Comparison of ENCODE assay signal across 10 mouse cellular contexts in the genomic region with DNA sequence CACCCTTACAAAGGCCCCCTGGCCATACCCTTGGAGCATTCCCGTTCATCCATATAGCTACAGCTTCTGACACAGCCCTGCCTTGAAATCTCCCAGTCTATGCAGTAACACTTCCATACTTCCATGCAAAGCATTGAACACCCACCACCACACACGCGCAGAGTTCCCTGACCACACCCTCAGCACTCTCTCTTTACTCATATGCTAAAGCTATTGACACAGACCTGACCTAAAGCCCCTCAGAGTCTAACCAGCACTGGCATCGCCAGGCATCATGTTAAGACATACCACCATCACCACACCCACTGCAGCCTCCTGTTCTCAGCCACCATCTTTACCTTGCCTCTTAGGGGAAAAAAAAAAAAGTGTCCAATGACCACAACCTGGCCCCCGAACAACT. TPM values are rescaled to one million over a fixed set of nuclear protein-coding genes. Genes with fewer than 3 reads are reported as not detected.
DNase-seq lines count a peak whose midpoint lies in the region; ATAC-seq lines count a peak whose summit lies in the region.
"Had no signal": no experiment of that assay in that cellular context is flagged by ENCODE, and none has a peak within 500 bp of the region (broad histone marks: within the 10 kb centered on the region; RNA-seq: fewer than 3 reads in every experiment).

No protein-coding gene starts in this region.

- H3K9ac ChIP-seq in heart, embryonic 15.5 days, result no peak overlapping the region
- peak overlapping the region; percentile 61 for H3K9ac ChIP-seq in midbrain, embryonic 12.5 days (replicated peaks)

- peak overlapping the region; percentile 42; the same call in 1 of the 2 replicates for H3K4me3 ChIP-seq in heart, embryonic 15.5 days
- H3K4me3 ChIP-seq in brown adipose tissue, adult 24 weeks (ENCODE audit: insufficient read depth, low read depth, low read length), result peak overlapping the region; percentile 59
- H3K4me3 ChIP-seq in midbrain, embryonic 12.5 days, result peak overlapping the region; percentile 45

- H3K27ac ChIP-seq in heart, embryonic 15.5 days, result no peak overlapping the region
- no peak overlapping the region for H3K27ac ChIP-seq in brown adipose tissue, adult 24 weeks (replicated peaks; ENCODE audit: low read depth, low read length)
- H3K27ac ChIP-seq in midbrain, embryonic 12.5 days (replicated peaks), result peak overlapping the region; percentile 80

- no peak overlapping the region for H3K4me2 ChIP-seq in heart, embryonic 15.5 days
- H3K4me2 ChIP-seq in midbrain, embryonic 12.5 days (replicated peaks), result peak overlapping the region; percentile 64

- H3K27me3 ChIP-seq in heart, embryonic 15.5 days, result peaks cover 12% of the 10 kb centered on the region; the same call in 1 of the 2 replicates
- peaks cover 26% of the 10 kb centered on the region for H3K27me3 ChIP-seq in midbrain, embryonic 12.5 days

- peaks cover 46% of the 10 kb centered on the region for H3K4me1 ChIP-seq in heart, embryonic 15.5 days (replicated peaks)
- peaks cover 26% of the 10 kb centered on the region for H3K4me1 ChIP-seq in brown adipose tissue, adult 24 weeks (ENCODE audit: control insufficient read depth, insufficient read depth, insufficient read length, low read length)
- peaks cover 54% of the 10 kb centered on the region for H3K4me1 ChIP-seq in midbrain, embryonic 12.5 days

- H3K9me3 ChIP-seq in heart, embryonic 15.5 days (replicated peaks), result no peaks in the 10 kb centered on the region
- H3K9me3 ChIP-seq in midbrain, embryonic 12.5 days, result no peaks in the 10 kb centered on the region

- intact Hi-C loops in heart, postnatal 14 days (cut with DNase I), result no loop called here

- WGBS in heart, embryonic 15.5 days, result 80% methylated on average over 5 of the region's 5 CpGs
- WGBS in midbrain, embryonic 12.5 days, result 72% methylated on average over 5 of the region's 5 CpGs

- no peak for ATAC-seq in heart, embryonic 15.5 days (replicated peaks; ENCODE audit: insufficient number of reproducible peaks, insufficient read depth, low FRiP score, low read depth)
- ATAC-seq in granulocyte monocyte progenitor cell, adult 5-6 weeks (replicated peaks; ENCODE audit: poor library complexity, severe bottlenecking), result peak; percentile 21
- no peak for ATAC-seq in midbrain, embryonic 12.5 days (ENCODE audit: low FRiP score, low read depth)

- DNase-seq in heart, postnatal 14 days, result no peak
- DNase-seq in layer of hippocampus, postnatal 36 days, result no peak
- no peak for DNase-seq in layer of hippocampus, postnatal 10 days (ENCODE audit: low spot score in 2 of 2)
- DNase-seq in left cerebral cortex, adult 11 months (ENCODE audit: low spot score), result no peak
- DNase-seq: kidney, adult 11 months had no signal

- no peaks in the 10 kb centered on the region for H3K36me3 ChIP-seq in heart, embryonic 15.5 days
- H3K36me3 ChIP-seq in midbrain, embryonic 12.5 days, result peaks cover 18% of the 10 kb centered on the region

RNA-seq across cellular contexts. Expression of gene Tppp3, which starts 1.1 kb away (rescaled TPM):
- polyA plus RNA-seq in heart, embryonic 15.5 days (2015; fragmentation: Nextera tagmentation; extraction: Ambion mirVana), result 27.5 and 39.8 TPM in 2 replicates
- 10 to 100 TPM; 47.7 to 50.1 TPM for total RNA-seq in heart, postnatal 14 days (2021)
- 29.6 and 45.2 TPM in 2 replicates for polyA plus RNA-seq in brown adipose tissue, adult 24 weeks (2012; ENCODE audit: insufficient read depth, insufficient read length, missing spikeins)
- total RNA-seq in granulocyte monocyte progenitor cell, adult 5-6 weeks (2014; fragmentation: Nextera tagmentation), result not detected in 2 replicates
- not detected in 2 replicates for total RNA-seq in granulocyte monocyte progenitor cell, adult 5-6 weeks (2017)
- polyA plus RNA-seq in midbrain, embryonic 12.5 days (2016; fragmentation: Nextera tagmentation; extraction: Ambion mirVana), result 86.8 and 94.2 TPM in 2 replicates
- total RNA-seq in layer of hippocampus, postnatal 36 days (2021), result 10 to 100 TPM; 31.9 TPM
- total RNA-seq in layer of hippocampus, postnatal 10 days (2021), result 10 to 100 TPM; 34.5 to 40.0 TPM

RNA-seq across cellular contexts. Expression of gene Zdhhc1, which starts 26.4 kb away (rescaled TPM):
- polyA plus RNA-seq in heart, embryonic 15.5 days (2015; fragmentation: Nextera tagmentation; extraction: Ambion mirVana), result 23.2 and 30.7 TPM in 2 replicates
- total RNA-seq in heart, postnatal 14 days (2021), result 10 to 100 TPM; 14.9 to 16.3 TPM
- polyA plus RNA-seq in brown adipose tissue, adult 24 weeks (2012; ENCODE audit: insufficient read depth, insufficient read length, missing spikeins), result 8.7 and 10.2 TPM in 2 replicates
- 1.8 and 10.4 TPM in 2 replicates for total RNA-seq in granulocyte monocyte progenitor cell, adult 5-6 weeks (2014; fragmentation: Nextera tagmentation)
- 3.6 and 4.6 TPM in 2 replicates for total RNA-seq in granulocyte monocyte progenitor cell, adult 5-6 weeks (2017)
- 29.9 and 30.9 TPM in 2 replicates for polyA plus RNA-seq in midbrain, embryonic 12.5 days (2016; fragmentation: Nextera tagmentation; extraction: Ambion mirVana)
- total RNA-seq in layer of hippocampus, postnatal 36 days (2021), result 10 to 100 TPM; 32.8 to 37.6 TPM
- total RNA-seq in layer of hippocampus, postnatal 10 days (2021), result 10 to 100 TPM; 17.5 to 20.4 TPM

RNA-seq across cellular contexts. Expression of gene Hsd11b2, which starts 48.3 kb away (rescaled TPM):
- polyA plus RNA-seq in heart, embryonic 15.5 days (2015; fragmentation: Nextera tagmentation; extraction: Ambion mirVana), result 0.15 and 0.58 TPM in 2 replicates
- total RNA-seq in heart, postnatal 14 days (2021), result 1 to 10 TPM in 1 of 2 experiments, under 1 TPM in 1; 0.53 to 1.0 TPM
- polyA plus RNA-seq in brown adipose tissue, adult 24 weeks (2012; ENCODE audit: insufficient read depth, insufficient read length, missing spikeins), result not detected in 2 replicates
- not detected in 2 replicates for total RNA-seq in granulocyte monocyte progenitor cell, adult 5-6 weeks (2014; fragmentation: Nextera tagmentation)
- not detected in 2 replicates for total RNA-seq in granulocyte monocyte progenitor cell, adult 5-6 weeks (2017)
- polyA plus RNA-seq in midbrain, embryonic 12.5 days (2016; fragmentation: Nextera tagmentation; extraction: Ambion mirVana), result 20.1 and 23.5 TPM in 2 replicates
- not detected for total RNA-seq in layer of hippocampus, postnatal 36 days (2021)
- under 1 TPM in 1 of 2 experiments, not detected in 1; 0.18 TPM for total RNA-seq in layer of hippocampus, postnatal 10 days (2021)
- total RNA-seq: liver, adult 2 months had no signal

RNA-seq across cellular contexts. Expression of gene Lrrc36, which starts 56.9 kb away (rescaled TPM):
- polyA plus RNA-seq in heart, embryonic 15.5 days (2015; fragmentation: Nextera tagmentation; extraction: Ambion mirVana), result 0.08 and 0.19 TPM in 2 replicates
- under 1 TPM; 0.68 to 0.86 TPM for total RNA-seq in heart, postnatal 14 days (2021)
- polyA plus RNA-seq in brown adipose tissue, adult 24 weeks (2012; ENCODE audit: insufficient read depth, insufficient read length, missing spikeins), result 0.88 and 1.0 TPM in 2 replicates
- 0.36 TPM in 1 of 2 replicates, not detected in the other for total RNA-seq in granulocyte monocyte progenitor cell, adult 5-6 weeks (2014; fragmentation: Nextera tagmentation)
- total RNA-seq in granulocyte monocyte progenitor cell, adult 5-6 weeks (2017), result not detected in 2 replicates
- 3.4 and 3.6 TPM in 2 replicates for polyA plus RNA-seq in midbrain, embryonic 12.5 days (2016; fragmentation: Nextera tagmentation; extraction: Ambion mirVana)
- under 1 TPM; 0.27 to 0.81 TPM for total RNA-seq in layer of hippocampus, postnatal 36 days (2021)
- total RNA-seq in layer of hippocampus, postnatal 10 days (2021), result 1 to 10 TPM in 1 of 2 experiments, under 1 TPM in 1; 0.98 to 1.4 TPM
- total RNA-seq: liver, adult 2 months had no signal
- polyA plus RNA-seq: liver, adult 2 months had no signal

RNA-seq across cellular contexts. Expression of gene Kctd19, which starts 57.0 kb away (rescaled TPM):
- polyA plus RNA-seq in heart, embryonic 15.5 days (2015; fragmentation: Nextera tagmentation; extraction: Ambion mirVana), result 0.09 and 0.11 TPM in 2 replicates
- total RNA-seq in heart, postnatal 14 days (2021), result not detected
- polyA plus RNA-seq in brown adipose tissue, adult 24 weeks (2012; ENCODE audit: insufficient read depth, insufficient read length, missing spikeins), result not detected in 2 replicates
- total RNA-seq in granulocyte monocyte progenitor cell, adult 5-6 weeks (2014; fragmentation: Nextera tagmentation), result not detected in 2 replicates
- not detected in 2 replicates for total RNA-seq in granulocyte monocyte progenitor cell, adult 5-6 weeks (2017)
- not detected in 2 replicates for polyA plus RNA-seq in midbrain, embryonic 12.5 days (2016; fragmentation: Nextera tagmentation; extraction: Ambion mirVana)
- not detected for total RNA-seq in layer of hippocampus, postnatal 36 days (2021)
- not detected for total RNA-seq in layer of hippocampus, postnatal 10 days (2021)
- total RNA-seq: liver, adult 2 months had no signal
- polyA plus RNA-seq: liver, adult 2 months had no signal

Comparison
In these comparisons a context has a peak if more than half of its experiments do, and no peak if none do; other contexts are left out.
1. RNA of gene Tppp3, which starts 1.1 kb away (total RNA-seq): 47.7 to 50.1 TPM in heart, postnatal 14 days, 34.5 to 40.0 TPM in layer of hippocampus, postnatal 10 days and 31.9 TPM in layer of hippocampus, postnatal 36 days; not detected in granulocyte monocyte progenitor cell, adult 5-6 weeks; every median in the first group is over 10 times any median in the second.
2. Peak in every context shown above with its lines, with median percentiles within 50 percentile points of each other: H3K4me3 ChIP-seq.